Mouse (Mus musculus): ENCODE measurements at regions not wholly inside any gene's neighbourhood (a gene's known extent, or its start where the extent isn't known, plus 50 kb on each side); places are given as distances from the start of the nearest gene placed in this dataset.

DNA sequence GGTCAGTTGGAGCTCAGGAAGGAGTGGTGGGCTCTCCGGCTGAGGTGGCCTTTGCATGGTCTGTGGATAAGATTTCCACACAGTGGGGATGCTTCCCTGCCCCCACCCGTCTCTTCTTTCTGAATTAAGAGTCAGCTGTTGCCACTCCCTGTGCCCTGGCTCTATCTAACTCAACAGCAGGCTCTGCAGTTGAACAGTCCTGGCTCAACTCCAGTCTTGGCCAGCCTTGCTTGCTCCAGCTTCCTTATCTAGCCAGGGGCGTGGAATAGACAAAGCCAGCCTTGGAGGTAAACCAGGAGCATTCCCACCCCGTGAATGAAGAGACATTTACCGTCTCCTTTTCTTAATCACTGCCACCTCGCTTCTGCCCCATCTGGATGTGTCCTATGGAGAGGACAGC is 89.7 kb downstream of the Mn1 start:
- 0 out of 4 replicates have a peak, but pooled peaks of 1 of the 2 experiments have one; percentile 16 for ATAC-seq (replicated peaks in 1 of 2; ENCODE audit: insufficient read depth in 1 of 2, low FRiP score in 2 of 2, low TSS enrichment in 1 of 2, low read depth in 1 of 2, poor library complexity in 2 of 2, severe bottlenecking in 2 of 2)

DNA sequence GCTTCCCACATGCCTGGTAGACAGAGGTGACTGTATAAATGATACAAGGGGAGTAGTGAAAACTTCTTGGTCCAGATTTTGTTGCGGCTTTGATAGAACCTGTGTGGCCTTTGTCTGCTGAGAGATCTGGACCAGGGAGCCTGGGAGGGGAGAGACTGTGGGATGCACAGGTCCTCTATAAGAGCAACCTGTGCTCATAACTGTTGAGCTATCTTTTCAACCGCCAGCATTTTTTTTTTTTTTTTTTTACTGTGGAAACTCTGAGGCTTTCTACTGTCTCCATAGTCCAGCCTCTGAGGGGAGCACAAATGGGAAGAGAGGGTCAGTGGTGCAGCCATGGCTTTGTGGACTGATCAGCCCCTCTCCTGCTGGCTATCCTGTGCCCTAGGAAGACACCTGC is 90.2 kb downstream of the Mn1 start:
- no peak for ATAC-seq (replicated peaks in 1 of 2; ENCODE audit: insufficient read depth in 1 of 2, low FRiP score in 2 of 2, low TSS enrichment in 1 of 2, low read depth in 1 of 2, poor library complexity in 2 of 2, severe bottlenecking in 2 of 2)

DNA sequence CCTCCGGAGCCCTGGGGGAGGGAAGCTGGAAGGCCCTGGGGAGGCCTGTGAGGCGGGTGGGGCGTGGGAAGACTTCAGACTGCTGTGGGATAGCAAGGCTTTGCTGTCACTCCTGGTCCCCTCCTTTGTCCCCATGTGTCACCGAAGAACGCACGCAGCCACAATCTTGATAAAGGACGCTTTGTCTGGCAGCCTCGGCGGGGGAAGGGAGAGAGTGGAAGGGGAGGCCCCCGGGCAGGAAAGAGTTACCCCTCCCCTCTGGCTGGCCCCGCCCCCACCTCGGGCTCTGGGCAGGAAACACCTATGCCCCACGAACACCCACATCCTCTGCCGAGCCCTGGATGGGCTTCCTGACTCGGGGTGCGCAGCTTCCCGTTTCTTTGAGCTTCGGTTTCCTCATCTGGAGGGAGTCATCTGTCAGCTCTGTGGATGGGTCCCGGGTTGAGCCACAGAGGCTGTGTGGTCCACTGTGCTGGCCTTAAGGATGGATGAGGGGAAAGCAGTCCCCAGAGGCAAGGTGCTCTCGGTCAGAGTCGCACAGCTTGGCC is 91.9 kb downstream of the Mn1 start:
- ATAC-seq (replicated peaks in 1 of 2; ENCODE audit: insufficient read depth in 1 of 2, low FRiP score in 2 of 2, low TSS enrichment in 1 of 2, low read depth in 1 of 2, poor library complexity in 2 of 2, severe bottlenecking in 2 of 2): peak; percentile 76 to 83

DNA sequence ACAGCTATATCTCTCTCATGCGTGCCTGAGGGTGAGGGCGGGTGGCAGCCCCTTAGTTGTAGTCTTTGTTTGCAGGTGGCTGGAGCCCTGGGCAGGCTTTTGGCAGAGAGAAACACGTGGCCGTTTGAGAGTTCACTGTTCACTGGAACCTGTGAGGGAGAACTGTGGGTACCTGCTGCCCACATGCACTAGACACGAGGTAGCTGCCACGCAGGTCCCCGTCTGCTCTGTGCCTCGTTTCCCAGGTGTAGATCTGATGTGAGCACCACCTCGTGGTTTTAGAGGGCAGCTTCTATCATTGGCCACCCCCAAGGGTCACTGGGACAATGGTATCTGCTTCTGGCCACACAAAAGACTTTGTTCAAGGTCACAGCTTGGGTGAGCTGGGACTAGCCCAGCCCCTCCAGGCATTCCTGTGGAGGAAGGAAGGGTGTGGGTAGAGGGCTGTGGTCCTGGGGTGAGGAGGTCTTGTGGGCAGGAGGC is 92.5 kb downstream of the Mn1 start:
- 0 out of 4 replicates have a peak, but pooled peaks of 1 of the 2 experiments have one; percentile 18 for ATAC-seq (replicated peaks in 1 of 2; ENCODE audit: insufficient read depth in 1 of 2, low FRiP score in 2 of 2, low TSS enrichment in 1 of 2, low read depth in 1 of 2, poor library complexity in 2 of 2, severe bottlenecking in 2 of 2)

DNA sequence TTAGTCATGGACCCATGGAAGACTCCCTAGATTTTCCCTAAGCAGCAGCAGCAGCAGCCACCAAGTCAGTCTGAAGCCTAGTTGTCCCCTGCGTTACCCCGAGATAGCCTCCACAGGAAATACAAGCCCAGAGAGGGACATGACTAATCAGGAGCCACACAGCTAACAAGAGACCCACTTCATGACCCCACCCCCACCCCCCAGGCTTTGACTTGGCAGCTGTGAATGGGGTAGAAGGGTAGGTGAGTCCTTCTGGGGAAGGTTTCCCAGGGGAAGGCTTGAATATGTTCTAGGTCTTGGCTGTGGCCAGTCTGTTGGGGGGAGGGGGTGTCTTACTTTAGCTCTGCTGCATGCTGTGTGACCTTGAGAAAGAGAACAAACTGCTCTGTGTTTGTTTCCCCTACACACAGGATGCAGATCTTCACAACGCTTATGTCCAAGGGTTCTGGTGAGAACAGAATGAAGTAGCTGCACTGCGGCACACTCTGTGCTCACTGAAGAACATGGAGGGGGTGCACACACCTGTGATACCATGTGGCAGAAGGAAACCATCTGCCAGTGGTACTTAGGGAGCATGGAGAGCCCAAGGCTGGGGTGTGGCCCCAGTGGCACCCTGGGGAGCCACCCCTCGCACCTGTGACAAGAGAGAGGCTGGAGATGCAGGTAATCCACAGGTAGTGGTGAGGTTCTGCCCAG is 93.2 kb downstream of the Mn1 start:
- no peak for ATAC-seq (replicated peaks in 1 of 2; ENCODE audit: insufficient read depth in 1 of 2, low FRiP score in 2 of 2, low TSS enrichment in 1 of 2, low read depth in 1 of 2, poor library complexity in 2 of 2, severe bottlenecking in 2 of 2)

DNA sequence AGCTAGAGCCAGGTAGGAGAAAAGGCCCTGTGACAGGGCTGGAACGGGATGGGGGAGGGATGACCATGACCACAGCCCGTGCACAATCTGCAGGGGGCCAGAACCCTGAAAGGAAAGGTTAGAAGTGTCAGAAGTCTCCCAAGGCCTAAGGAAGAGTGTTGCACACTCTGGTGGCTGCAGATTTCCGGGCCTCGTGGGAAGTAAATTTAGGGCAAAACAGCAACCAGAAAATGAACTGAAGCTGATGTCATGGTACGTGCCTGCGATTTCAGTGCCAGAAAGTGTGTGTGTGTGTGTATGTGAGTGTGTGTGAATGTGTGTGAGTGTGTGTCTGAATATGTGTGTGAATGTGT is 93.7 kb downstream of the Mn1 start:
- ATAC-seq (replicated peaks in 1 of 2; ENCODE audit: insufficient read depth in 1 of 2, low FRiP score in 2 of 2, low TSS enrichment in 1 of 2, low read depth in 1 of 2, poor library complexity in 2 of 2, severe bottlenecking in 2 of 2): 0 out of 4 replicates have a peak, but pooled peaks of 1 of the 2 experiments have one; percentile 6

DNA sequence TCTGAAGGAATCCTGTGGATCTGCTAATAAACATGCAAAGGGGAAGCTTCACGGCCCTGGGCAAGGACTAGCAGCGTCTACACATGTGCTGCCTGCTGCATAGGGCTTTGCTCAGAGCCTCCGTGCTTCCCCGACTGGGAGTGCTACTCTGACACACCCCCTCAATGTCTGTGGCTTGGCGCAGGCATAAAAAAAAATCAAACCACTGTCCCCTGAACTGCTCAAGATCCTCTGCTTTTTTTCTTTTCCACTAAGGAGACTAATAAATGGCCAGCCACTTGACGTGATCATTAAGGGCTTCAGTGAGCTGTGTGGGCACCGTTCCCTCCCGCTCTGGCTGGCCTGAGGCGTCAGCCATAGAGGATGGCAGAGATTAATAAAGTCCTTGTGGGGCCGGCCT is 94.8 kb downstream of the Mn1 start:
- ATAC-seq (replicated peaks in 1 of 2; ENCODE audit: insufficient read depth in 1 of 2, low FRiP score in 2 of 2, low TSS enrichment in 1 of 2, low read depth in 1 of 2, poor library complexity in 2 of 2, severe bottlenecking in 2 of 2): 0 out of 4 replicates have a peak, but pooled peaks of 1 of the 2 experiments have one; percentile 18

DNA sequence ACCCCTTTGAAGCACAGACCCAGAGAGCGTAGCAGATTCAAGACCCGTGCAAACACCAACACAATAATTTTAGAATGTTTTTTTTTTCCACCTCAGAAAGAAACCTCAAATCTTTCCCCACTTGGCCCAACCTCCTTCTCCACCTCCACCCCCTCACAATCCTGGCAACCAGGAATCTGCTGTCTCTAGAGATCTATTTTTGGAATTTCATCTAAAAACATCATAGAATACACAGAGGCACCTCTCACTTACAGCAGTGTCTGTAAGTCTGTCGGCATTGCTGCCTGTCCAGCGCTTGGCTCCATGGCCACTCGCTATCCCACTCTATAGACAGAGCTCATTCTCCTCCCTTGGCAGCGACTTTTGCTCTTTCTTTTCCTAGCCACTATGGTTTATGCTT is 96.8 kb downstream of the Mn1 start:
- ATAC-seq (replicated peaks in 1 of 2; ENCODE audit: insufficient read depth in 1 of 2, low FRiP score in 2 of 2, low TSS enrichment in 1 of 2, low read depth in 1 of 2, poor library complexity in 2 of 2, severe bottlenecking in 2 of 2): no peak

DNA sequence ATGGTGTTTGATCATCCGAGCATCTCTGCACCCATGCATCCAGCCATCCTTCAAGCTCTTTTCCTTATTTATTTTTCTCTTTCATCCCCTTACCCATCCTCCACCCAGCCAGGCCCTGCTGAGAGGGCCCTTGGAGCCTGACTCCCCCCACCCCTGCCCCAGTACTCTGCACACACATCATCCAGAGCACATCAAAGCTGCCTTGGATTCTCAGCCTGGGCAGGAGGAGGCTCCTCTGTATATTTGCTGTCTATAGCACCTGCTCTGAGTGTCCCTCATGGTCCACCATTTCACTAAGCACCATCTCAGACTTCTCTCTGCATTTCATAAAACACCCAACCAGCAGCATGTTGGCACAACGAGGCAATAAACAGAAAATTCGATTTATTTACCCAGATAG is 101.9 kb downstream of the Mn1 start:
- ATAC-seq (replicated peaks in 1 of 2; ENCODE audit: insufficient read depth in 1 of 2, low FRiP score in 2 of 2, low TSS enrichment in 1 of 2, low read depth in 1 of 2, poor library complexity in 2 of 2, severe bottlenecking in 2 of 2): no peak

DNA sequence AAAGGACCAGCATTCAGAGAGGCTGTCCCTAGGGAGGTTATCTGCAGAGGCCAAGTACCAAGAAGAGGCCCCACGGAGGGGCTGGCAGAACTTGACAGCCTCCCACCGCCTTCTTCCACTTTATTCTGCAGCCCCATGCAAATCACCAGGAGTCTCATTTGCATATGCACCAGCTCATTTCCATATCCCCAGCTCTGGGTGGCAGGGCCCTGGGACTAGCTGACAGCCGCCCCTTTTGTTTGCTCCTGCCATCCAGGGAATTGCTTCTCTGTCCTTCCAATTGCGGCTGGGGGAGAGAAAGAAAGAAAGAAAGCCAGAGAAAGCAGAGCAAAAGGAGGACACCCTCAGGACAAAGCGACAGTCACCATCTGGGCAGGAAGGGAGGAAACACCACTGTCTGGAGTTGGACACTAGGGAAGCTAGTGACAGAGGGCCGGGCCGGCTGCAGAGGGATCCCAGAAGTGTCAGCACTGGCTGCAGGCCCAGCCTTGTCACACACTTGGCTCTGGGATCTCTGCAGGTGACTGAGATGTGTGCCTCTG is 102.4 kb downstream of the Mn1 start:
- ATAC-seq (replicated peaks in 1 of 2; ENCODE audit: insufficient read depth in 1 of 2, low FRiP score in 2 of 2, low TSS enrichment in 1 of 2, low read depth in 1 of 2, poor library complexity in 2 of 2, severe bottlenecking in 2 of 2): 0 out of 4 replicates have a peak, but pooled peaks of 1 of the 2 experiments have one; percentile 12

DNA sequence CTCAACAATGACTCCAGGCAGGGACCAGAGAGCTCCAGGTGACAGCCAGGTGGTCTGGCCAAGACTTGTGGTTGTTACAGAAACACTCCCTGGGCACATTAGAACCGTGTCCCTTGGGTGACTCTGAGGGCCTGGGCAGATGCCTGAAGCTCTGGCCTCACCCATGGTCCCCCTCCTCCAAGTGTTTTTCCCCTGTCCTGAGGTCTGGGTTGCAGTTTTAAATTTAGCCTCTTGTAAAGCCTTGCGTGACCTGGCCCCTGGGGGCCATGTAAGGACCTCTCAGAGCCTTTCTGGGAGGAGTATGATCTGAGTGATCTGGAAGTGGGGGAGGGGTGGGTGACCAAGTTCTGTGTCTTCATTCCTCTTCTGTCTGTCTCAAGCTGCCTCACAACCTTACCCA is 104.7 kb downstream of the Mn1 start:
- no peak for ATAC-seq (replicated peaks in 1 of 2; ENCODE audit: insufficient read depth in 1 of 2, low FRiP score in 2 of 2, low TSS enrichment in 1 of 2, low read depth in 1 of 2, poor library complexity in 2 of 2, severe bottlenecking in 2 of 2)

DNA sequence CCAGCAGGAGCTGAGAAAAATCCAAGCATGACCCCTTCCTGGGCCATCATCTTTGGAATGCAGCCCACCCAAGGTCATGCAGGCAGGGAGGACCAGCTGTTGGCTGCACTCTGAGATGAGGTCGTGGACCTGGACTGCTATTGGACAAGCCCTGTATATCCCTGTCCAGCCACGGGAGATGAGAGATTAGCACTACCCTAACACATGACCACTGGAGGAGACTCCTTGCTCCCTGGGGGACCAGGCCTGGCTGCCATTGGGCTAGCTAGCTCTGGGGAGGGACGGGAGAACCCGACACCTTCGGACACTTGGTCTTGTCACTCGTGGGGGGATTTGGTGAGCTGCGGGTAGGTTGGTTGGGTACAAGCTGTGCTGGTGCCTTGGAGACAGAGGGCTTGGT is 105.4 kb downstream of the Mn1 start:
- no peak for ATAC-seq (replicated peaks in 1 of 2; ENCODE audit: insufficient read depth in 1 of 2, low FRiP score in 2 of 2, low TSS enrichment in 1 of 2, low read depth in 1 of 2, poor library complexity in 2 of 2, severe bottlenecking in 2 of 2)

DNA sequence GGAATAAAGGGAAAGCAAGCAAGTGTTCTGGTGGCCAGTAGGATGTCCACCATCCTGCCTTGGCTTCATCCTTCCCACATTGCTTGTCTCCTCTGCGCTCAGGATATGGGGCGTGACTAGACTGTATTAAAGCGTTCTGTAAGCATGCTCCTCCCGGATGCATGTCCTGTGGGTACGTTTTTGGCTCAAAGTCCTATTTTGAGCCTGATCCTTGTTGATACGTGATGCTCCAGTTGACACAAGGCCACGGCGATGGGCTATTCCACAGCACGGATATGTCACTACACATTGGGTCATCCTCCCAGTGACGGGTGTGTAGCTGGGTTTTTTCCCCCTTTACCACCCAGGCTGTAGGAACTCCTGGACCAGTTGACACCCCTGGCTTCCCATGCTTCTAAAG is 110.6 kb downstream of the Mn1 start:
- ATAC-seq (replicated peaks in 1 of 2; ENCODE audit: insufficient read depth in 1 of 2, low FRiP score in 2 of 2, low TSS enrichment in 1 of 2, low read depth in 1 of 2, poor library complexity in 2 of 2, severe bottlenecking in 2 of 2): no peak

DNA sequence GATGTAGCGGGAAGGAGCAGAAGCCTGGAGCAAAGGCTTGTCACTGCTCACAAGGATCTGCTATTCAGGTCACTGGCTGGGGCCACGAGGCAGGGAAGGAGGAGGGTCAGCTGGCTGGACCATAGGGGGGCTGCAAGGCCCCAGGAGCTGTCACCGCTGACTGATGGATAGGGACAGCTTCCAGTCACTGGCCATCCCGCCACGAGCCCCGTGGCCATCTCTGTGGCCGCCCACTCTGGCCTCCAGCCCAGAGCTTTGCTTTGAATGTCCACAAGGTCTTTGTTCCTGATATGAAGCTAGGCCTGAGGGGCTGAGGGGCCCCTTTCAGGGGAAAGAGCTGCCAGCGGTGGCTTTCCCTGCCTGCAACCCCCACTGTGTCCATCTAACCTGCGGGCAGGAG is 111.9 kb downstream of the Mn1 start:
- ATAC-seq (replicated peaks in 1 of 2; ENCODE audit: insufficient read depth in 1 of 2, low FRiP score in 2 of 2, low TSS enrichment in 1 of 2, low read depth in 1 of 2, poor library complexity in 2 of 2, severe bottlenecking in 2 of 2): no peak

DNA sequence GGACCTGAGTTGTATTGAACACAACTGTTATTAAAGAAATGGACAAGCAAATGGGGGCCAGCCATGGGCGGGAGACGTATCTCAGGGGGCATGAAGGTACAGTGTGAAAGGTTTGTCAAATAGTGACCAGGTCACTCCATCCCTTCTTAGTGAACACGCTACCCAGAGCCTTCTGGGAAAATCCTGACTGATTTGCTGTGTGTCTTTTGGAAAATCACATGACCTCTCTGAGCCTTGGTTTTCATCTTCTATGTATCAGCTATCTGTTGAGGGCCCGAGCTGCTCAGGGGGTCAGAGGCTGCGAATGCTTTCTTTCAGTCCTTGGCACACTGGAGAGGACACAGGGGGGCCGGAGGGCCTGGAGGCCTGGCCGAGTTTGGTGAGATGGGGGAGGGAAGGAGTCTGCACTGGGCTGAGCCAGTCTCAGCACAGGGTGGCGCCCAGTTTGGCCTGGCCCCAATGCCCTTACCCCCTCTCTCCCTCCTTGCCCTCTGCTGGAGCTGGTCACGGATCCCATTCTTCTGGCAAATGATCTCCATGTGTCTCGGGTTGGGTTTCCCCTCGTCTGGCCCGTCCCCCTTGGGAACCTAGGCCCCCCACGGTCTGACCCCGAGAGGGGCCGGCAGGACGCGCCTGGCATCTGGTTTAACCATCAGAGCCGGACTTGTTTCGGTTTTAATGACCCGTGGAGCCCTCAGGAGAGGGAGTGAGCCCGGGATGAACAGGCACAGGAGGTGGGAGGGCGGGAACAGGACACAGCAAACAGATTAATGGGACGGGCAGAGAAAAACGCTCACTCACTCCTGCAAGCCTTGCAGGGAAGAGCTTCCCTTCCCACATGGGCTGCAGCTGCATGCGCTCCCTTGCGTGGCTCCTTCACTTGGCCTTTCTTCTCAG is 113.7 kb downstream of the Mn1 start:
- ATAC-seq (replicated peaks in 1 of 2; ENCODE audit: insufficient read depth in 1 of 2, low FRiP score in 2 of 2, low TSS enrichment in 1 of 2, low read depth in 1 of 2, poor library complexity in 2 of 2, severe bottlenecking in 2 of 2): no peak

DNA sequence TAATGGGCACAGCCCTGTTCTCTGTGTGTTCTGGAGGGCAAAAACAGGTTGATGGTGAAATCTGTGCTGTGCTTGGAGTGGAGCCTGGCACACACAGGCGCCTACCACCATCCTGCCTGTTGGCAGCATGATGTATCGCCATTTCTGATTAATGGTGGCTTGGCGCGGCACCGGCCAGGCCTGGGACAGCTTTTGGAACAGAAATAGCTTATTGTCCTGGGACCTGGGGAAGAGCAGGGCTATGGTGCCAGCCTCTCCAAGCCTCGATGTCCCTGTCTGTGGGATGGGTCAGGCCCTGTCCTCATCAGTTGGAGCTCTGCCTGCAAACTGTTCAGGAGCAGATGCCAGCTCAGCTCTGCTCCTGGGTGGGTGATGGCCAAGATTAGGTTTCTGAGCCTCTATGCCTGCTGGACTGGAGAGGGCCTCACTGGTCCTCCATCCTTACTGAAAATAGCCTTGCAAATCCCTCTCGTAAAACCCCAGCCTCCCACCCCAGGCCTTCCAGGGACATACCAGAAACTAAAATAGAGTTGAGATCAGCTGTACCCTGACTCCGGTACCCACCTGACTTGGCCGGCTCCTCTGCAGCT is 115.4 kb downstream of the Mn1 start:
- no peak for ATAC-seq (replicated peaks in 1 of 2; ENCODE audit: insufficient read depth in 1 of 2, low FRiP score in 2 of 2, low TSS enrichment in 1 of 2, low read depth in 1 of 2, poor library complexity in 2 of 2, severe bottlenecking in 2 of 2)

DNA sequence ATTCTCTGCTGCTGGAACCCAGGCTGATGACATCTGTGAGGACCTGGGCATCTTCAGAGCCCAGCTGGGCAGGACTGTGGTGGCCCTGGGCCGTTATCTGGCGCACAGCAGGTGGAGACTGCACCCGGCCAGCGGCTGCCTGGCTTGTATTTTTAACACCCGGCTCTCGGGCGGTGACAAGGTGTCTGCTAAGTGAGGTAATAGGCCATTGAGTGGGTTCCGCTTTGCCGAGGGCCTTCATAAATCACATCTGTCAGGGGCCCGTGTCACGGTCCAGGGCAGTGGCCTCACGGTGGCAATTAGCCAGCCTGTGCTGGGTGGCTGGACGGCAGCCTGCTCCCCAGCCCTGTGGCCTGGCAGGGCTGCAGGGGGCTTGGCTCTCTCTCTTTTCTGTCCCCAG is 118.8 kb downstream of the Mn1 start:
- ATAC-seq (replicated peaks in 1 of 2; ENCODE audit: insufficient read depth in 1 of 2, low FRiP score in 2 of 2, low TSS enrichment in 1 of 2, low read depth in 1 of 2, poor library complexity in 2 of 2, severe bottlenecking in 2 of 2): peak; percentile 84 to 87
